In genomic region chr7:45079856-45080255, GRCm38 (mm10) we compare ENCODE assay signal across 8 mouse cellular contexts. TPM values are rescaled to one million over a fixed set of nuclear protein-coding genes. Genes with fewer than 3 reads are reported as not detected.
DNase-seq lines count a peak whose midpoint lies in the region; ATAC-seq and TF ChIP-seq lines count a peak whose summit lies in the region.

No protein-coding gene starts in this region.

- peak; percentile 59 for ATAC-seq in forebrain, embryonic 12.5 days (ENCODE audit: low FRiP score)
- peak; percentile 29; the same call in 1 of the 2 replicates for ATAC-seq in lung, embryonic 15.5 days (ENCODE audit: borderline replicate concordance, extremely low read depth, low FRiP score, low TSS enrichment)

- no peaks in the 10 kb centered on the region for H3K9me3 ChIP-seq in E14TG2a.4 (ENCODE audit: low read length)
- H3K9me3 ChIP-seq in forebrain, embryonic 12.5 days, result no peaks in the 10 kb centered on the region
- H3K9me3 ChIP-seq in lung, embryonic 15.5 days, result no peaks in the 10 kb centered on the region

- intact Hi-C loops in heart, postnatal 14 days (cut with DNase I), result loop anchor here (1.0 to 5.0 kb wide), 4 partner anchors 42 to 222 kb away; partner anchors contain the start of genes Flt3l, Gm45713 and Rps11

- H3K27ac ChIP-seq in forebrain, embryonic 12.5 days, result no peak overlapping the region
- no peak overlapping the region for H3K27ac ChIP-seq in lung, embryonic 15.5 days

- peak; percentile 78 for TF ChIP-seq CTCF in E14TG2a.4 (conservative IDR thresholded peaks at IDR 0.05; ENCODE audit: low read length)

- DNase-seq in c-Kit-positive CD71-negative TER-119-negative erythroid progenitor cells, embryonic 14.5 days (ENCODE audit: low read depth), result peak; percentile 89
- peak; percentile 92 to 95 for DNase-seq in heart, postnatal 14 days
- DNase-seq in layer of hippocampus, adult 18-20 months (ENCODE audit: low spot score in 2 of 2), result peak; percentile 84 to 93
- peak; percentile 69 for DNase-seq in ovary, adult 18-20 months (ENCODE audit: low spot score)
- peak; percentile 80 to 83 for DNase-seq in thymus, adult 18-20 months

- 2% methylated on average over 10 of the region's 10 CpGs for WGBS in forebrain, embryonic 12.5 days
- under 1% methylated on average over 10 of the region's 10 CpGs for WGBS in lung, embryonic 15.5 days

- peaks cover 74% of the 10 kb centered on the region for H3K4me1 ChIP-seq in E14TG2a.4 (replicated peaks; ENCODE audit: low read depth, low read length)
- H3K4me1 ChIP-seq in forebrain, embryonic 12.5 days, result peaks cover 2% of the 10 kb centered on the region
- peaks cover 9% of the 10 kb centered on the region for H3K4me1 ChIP-seq in lung, embryonic 15.5 days

- no peak overlapping the region for H3K4me3 ChIP-seq in E14TG2a.4 (replicated peaks; ENCODE audit: low read length)
- H3K4me3 ChIP-seq in forebrain, embryonic 12.5 days (replicated peaks), result 0 out of 2 replicates have a peak overlapping the region, but pooled peaks have one; percentile 3
- no peak overlapping the region for H3K4me3 ChIP-seq in lung, embryonic 15.5 days

- no peaks in the 10 kb centered on the region for H3K27me3 ChIP-seq in E14TG2a.4 (ENCODE audit: insufficient read depth, low read length)
- no peaks in the 10 kb centered on the region for H3K27me3 ChIP-seq in forebrain, embryonic 12.5 days
- H3K27me3 ChIP-seq in lung, embryonic 15.5 days, result no peaks in the 10 kb centered on the region

- H3K36me3 ChIP-seq in E14TG2a.4 (ENCODE audit: insufficient read depth, low read length), result peaks cover 54% of the 10 kb centered on the region
- peaks cover 45% of the 10 kb centered on the region for H3K36me3 ChIP-seq in forebrain, embryonic 12.5 days (replicated peaks)
- H3K36me3 ChIP-seq in lung, embryonic 15.5 days, result peaks cover 52% of the 10 kb centered on the region

- 0 out of 2 replicates have a peak overlapping the region, but pooled peaks have one; percentile 21 for H3K9ac ChIP-seq in forebrain, embryonic 12.5 days
- no peak overlapping the region for H3K9ac ChIP-seq in lung, embryonic 15.5 days

- no peak overlapping the region for H3K4me2 ChIP-seq in forebrain, embryonic 12.5 days
- no peak overlapping the region for H3K4me2 ChIP-seq in lung, embryonic 15.5 days

RNA-seq across cellular contexts. Expression of gene Rcn3, which starts 12.2 kb away (rescaled TPM):
- 80.5 and 101 TPM in 2 replicates for polyA plus RNA-seq in forebrain, embryonic 12.5 days (2016; fragmentation: Nextera tagmentation; extraction: Ambion mirVana)
- 10 to 100 TPM; 46.0 to 53.7 TPM for total RNA-seq in heart, postnatal 14 days (2021)
- 1 to 10 TPM; 7.4 to 8.5 TPM for total RNA-seq in layer of hippocampus, adult 18-20 months (2021)
- 353 and 358 TPM in 2 replicates for polyA plus RNA-seq in lung, embryonic 15.5 days (2015; fragmentation: Nextera tagmentation; extraction: Ambion mirVana)

RNA-seq across cellular contexts. Expression of gene Prrg2, which starts 17.4 kb away (rescaled TPM):
- 17.1 and 18.2 TPM in 2 replicates for polyA plus RNA-seq in forebrain, embryonic 12.5 days (2016; fragmentation: Nextera tagmentation; extraction: Ambion mirVana)
- 10 to 100 TPM; 11.1 to 11.4 TPM for total RNA-seq in heart, postnatal 14 days (2021)
- total RNA-seq in layer of hippocampus, adult 18-20 months (2021), result 1 to 10 TPM; 5.9 TPM
- polyA plus RNA-seq in lung, embryonic 15.5 days (2015; fragmentation: Nextera tagmentation; extraction: Ambion mirVana), result 23.1 and 24.2 TPM in 2 replicates

RNA-seq across cellular contexts. Expression of gene Nosip, which starts 17.6 kb away (rescaled TPM):
- polyA plus RNA-seq in forebrain, embryonic 12.5 days (2016; fragmentation: Nextera tagmentation; extraction: Ambion mirVana), result 53.7 and 54.4 TPM in 2 replicates
- 10 to 100 TPM; 27.7 to 33.7 TPM for total RNA-seq in heart, postnatal 14 days (2021)
- 10 to 100 TPM; 50.8 to 57.6 TPM for total RNA-seq in layer of hippocampus, adult 18-20 months (2021)
- polyA plus RNA-seq in lung, embryonic 15.5 days (2015; fragmentation: Nextera tagmentation; extraction: Ambion mirVana), result 74.9 and 75.1 TPM in 2 replicates

RNA-seq across cellular contexts. Expression of gene Fcgrt, which starts 23.8 kb away (rescaled TPM):
- polyA plus RNA-seq in forebrain, embryonic 12.5 days (2016; fragmentation: Nextera tagmentation; extraction: Ambion mirVana), result 8.3 and 9.6 TPM in 2 replicates
- 10 to 100 TPM; 72.0 to 76.7 TPM for total RNA-seq in heart, postnatal 14 days (2021)
- 10 to 100 TPM; 14.8 to 18.7 TPM for total RNA-seq in layer of hippocampus, adult 18-20 months (2021)
- 73.6 and 83.1 TPM in 2 replicates for polyA plus RNA-seq in lung, embryonic 15.5 days (2015; fragmentation: Nextera tagmentation; extraction: Ambion mirVana)

RNA-seq across cellular contexts. Expression of gene Prr12, which starts 27.2 kb away (rescaled TPM):
- 13.1 and 13.6 TPM in 2 replicates for polyA plus RNA-seq in forebrain, embryonic 12.5 days (2016; fragmentation: Nextera tagmentation; extraction: Ambion mirVana)
- total RNA-seq in heart, postnatal 14 days (2021), result 10 to 100 TPM; 27.2 to 28.3 TPM
- 10 to 100 TPM; 75.7 to 77.5 TPM for total RNA-seq in layer of hippocampus, adult 18-20 months (2021)
- polyA plus RNA-seq in lung, embryonic 15.5 days (2015; fragmentation: Nextera tagmentation; extraction: Ambion mirVana), result 10.9 and 11.1 TPM in 2 replicates

Comparison
In these comparisons a context has a peak if more than half of its experiments do, and no peak if none do; other contexts are left out.
1. RNA of gene Rcn3, which starts 12.2 kb away (total RNA-seq): 46.0 to 53.7 TPM in heart, postnatal 14 days; 7.4 to 8.5 TPM in layer of hippocampus, adult 18-20 months; every median in the first group is over 4 times any median in the second.
2. Peak in every context shown above with its lines, with median percentiles within 50 percentile points of each other: DNase-seq.